Mouse (Mus musculus) bone marrow, adult 2 months (tissue): ENCODE results near the gene Adcy9.

Experiments used
- CTCF ChIP-seq: fragments of 200-500 bp; IDR thresholded peaks from 2 replicates; pipeline ENCODE4 v1.5.1; 2011; ENCODE audit warnings: low read length, control low read depth; ENCODE audit not compliant: control insufficient read depth, insufficient read depth
- POLR2A ChIP-seq: fragments of 200-500 bp; IDR thresholded peaks from 2 replicates; pipeline ENCODE4 v1.6.1; 2011; ENCODE audit warnings: low read depth, mild to moderate bottlenecking, control low read depth, low read length, borderline replicate concordance; ENCODE audit not compliant: control insufficient read depth

- no peak for TF ChIP-seq POLR2A
- TF ChIP-seq CTCF: no peak
These were observed 116.7 kb downstream of the Adcy9 start for GRCm38 (mm10) chr16:4303554-4303953.
